Mouse (Mus musculus) neural tube, embryonic 13.5 days (tissue): Measurements from ENCODE around the gene Ltf. TPM values are rescaled to one million over a fixed set of nuclear protein-coding genes. Genes with fewer than 3 reads are reported as not detected.

Experiments
- ATAC-seq: fragments of 200-750 bp; cut with Nextera tagmentation; 2 replicates; pipeline ENCODE4 v1.8.0; 2017; ENCODE audit warnings: low read depth, mild to moderate bottlenecking, moderate TSS enrichment, moderate library complexity
- H3K27ac ChIP-seq: fragments of 300-500 bp; sonication (generic); replicated peaks from 2 replicates; pipeline ENCODE4 v1.5.1; 2015; ENCODE audit warnings: moderate library complexity, mild to moderate bottlenecking, inconsistent platforms
- H3K27me3 ChIP-seq: fragments of 300-500 bp; sonication (generic); 2 replicates; pipeline ENCODE4 v1.6.1; 2015; ENCODE audit warnings: mild to moderate bottlenecking, inconsistent platforms
- H3K36me3 ChIP-seq: fragments of 300-500 bp; sonication (generic); 2 replicates; pipeline ENCODE4 v1.6.1; 2015; ENCODE audit warnings: mild to moderate bottlenecking, inconsistent platforms
- H3K4me1 ChIP-seq: fragments of 300-500 bp; sonication (generic); replicated peaks from 2 replicates; pipeline ENCODE4 v1.6.1; 2015; ENCODE audit warnings: inconsistent platforms
- H3K4me2 ChIP-seq: fragments of 300-500 bp; sonication (generic); 2 replicates; pipeline ENCODE4 v1.6.1; 2015; ENCODE audit warnings: inconsistent platforms, mild to moderate bottlenecking, moderate library complexity
- H3K4me3 ChIP-seq: fragments of 300-500 bp; sonication (generic); 2 replicates; pipeline ENCODE4 v1.5.1; 2015; ENCODE audit warnings: mild to moderate bottlenecking, inconsistent platforms
- H3K9ac ChIP-seq: fragments of 300-500 bp; sonication (generic); 2 replicates; pipeline ENCODE4 v1.6.1; 2015; ENCODE audit warnings: moderate library complexity, mild to moderate bottlenecking, inconsistent platforms
- H3K9me3 ChIP-seq: fragments of 300-500 bp; sonication (generic); 2 replicates; pipeline ENCODE4 v1.6.1; 2016; ENCODE audit warnings: inconsistent platforms
- WGBS: fragments of 180-500 bp; shearing (Covaris S2); methylation state at CpG from one replicate; pipeline ENCODE4 v1.1.7; 2015; 5-methylcytosine and 5-hydroxymethylcytosine counted together
- polyA plus RNA-seq: library from polyadenylated mRNA; unstranded; fragments of >200 nt; fragmentation: Nextera tagmentation; extraction: Ambion mirVana; gene quantifications from 2 replicates; pipeline ENCODE4 v1.2.1, GENCODE M21; 2015

The Ltf gene
- polyA plus RNA-seq, 1 experiment from 2014 or later = 1.1 TPM

DNA sequence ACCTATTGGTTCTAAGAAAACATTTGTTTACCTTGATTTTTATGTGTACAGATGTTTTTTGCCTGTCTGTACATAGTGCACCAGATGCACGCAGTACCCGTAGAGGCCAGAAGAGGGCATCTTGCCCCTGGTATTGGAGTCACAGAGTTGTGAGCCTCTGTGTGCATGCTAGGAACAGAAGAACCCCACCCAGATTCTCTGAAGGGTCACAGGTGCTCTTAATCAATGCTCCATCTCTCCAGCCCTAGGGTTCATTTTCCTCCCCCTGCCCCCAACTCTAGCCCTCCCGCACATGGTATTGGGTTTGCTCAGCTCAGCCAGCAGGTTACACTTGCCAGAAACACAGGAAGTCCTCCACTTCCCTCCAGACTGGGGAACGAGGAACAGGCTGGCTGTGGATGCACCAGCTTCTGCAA is 51.5 kb downstream of the Ltf start:
- no peak overlapping the region for H3K4me3 ChIP-seq
- H3K27me3 ChIP-seq = no peaks in the 10 kb centered on the region
- no peaks in the 10 kb centered on the region for H3K36me3 ChIP-seq
- H3K4me2 ChIP-seq = no peak overlapping the region
- 42% methylated on average over 4 of the region's 4 CpGs for WGBS
- ATAC-seq = no peak
- H3K9me3 ChIP-seq = peaks cover 12% of the 10 kb centered on the region
- H3K4me1 ChIP-seq = peaks cover 6% of the 10 kb centered on the region; the same call in 1 of the 2 replicates
- H3K9ac ChIP-seq = no peak overlapping the region
- no peak overlapping the region for H3K27ac ChIP-seq

DNA sequence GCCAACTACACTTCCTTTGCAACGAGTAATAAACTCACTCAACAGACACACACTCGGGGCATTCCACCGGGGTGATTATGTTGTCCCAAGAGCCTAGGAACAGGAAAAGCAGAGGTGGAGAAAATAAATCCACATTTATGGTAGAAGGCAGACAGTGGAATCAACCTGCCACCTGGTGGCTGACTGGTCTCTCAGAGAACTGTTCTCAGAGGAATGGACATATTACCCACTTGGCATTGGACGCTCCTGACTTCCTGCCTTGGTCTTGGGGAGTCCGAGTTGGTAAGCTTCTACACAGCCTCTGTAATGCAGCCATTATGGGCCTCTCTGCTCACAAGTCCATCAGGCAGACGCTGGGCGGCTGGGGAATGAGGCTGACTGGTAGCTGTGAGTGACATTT is 53.1 kb downstream of the Ltf start:
- H3K27me3 ChIP-seq = no peaks in the 10 kb centered on the region
- H3K9me3 ChIP-seq = peaks cover 12% of the 10 kb centered on the region
- no peak for ATAC-seq
- H3K9ac ChIP-seq = no peak overlapping the region
- no peak overlapping the region for H3K4me3 ChIP-seq
- H3K36me3 ChIP-seq = no peaks in the 10 kb centered on the region
- no peak overlapping the region for H3K27ac ChIP-seq
- peaks cover 6% of the 10 kb centered on the region; the same call in 1 of the 2 replicates for H3K4me1 ChIP-seq
- no peak overlapping the region for H3K4me2 ChIP-seq
- WGBS = 52% methylated on average over 7 of the region's 7 CpGs

DNA sequence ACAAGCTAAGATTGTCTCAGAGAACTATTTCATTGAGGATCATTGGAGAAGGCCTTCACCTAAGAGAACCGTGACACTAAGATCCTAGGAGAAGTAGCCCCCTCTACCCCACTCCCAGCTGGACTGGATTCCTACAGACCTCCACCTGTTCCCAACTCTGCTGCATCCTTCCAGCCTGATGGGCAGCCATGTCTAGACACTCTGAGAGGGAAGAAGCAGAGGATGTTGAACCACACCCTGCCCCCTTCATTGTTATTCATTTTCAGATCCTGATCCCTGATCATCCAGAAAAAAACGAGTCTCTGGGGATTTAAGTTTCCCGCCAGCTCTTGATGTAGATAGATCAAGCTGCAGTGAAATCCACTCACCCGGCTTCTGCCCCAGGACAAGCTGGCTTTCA is 53.9 kb downstream of the Ltf start:
- WGBS = 84% methylated on average over 4 of the region's 4 CpGs
- Histone ChIP-seq H3K27me3 (no peaks in the 10 kb centered on the region), H3K4me3 (no peak overlapping the region), H3K4me1 (peaks cover 6% of the 10 kb centered on the region; the same call in 1 of the 2 replicates), H3K9me3 (peaks cover 12% of the 10 kb centered on the region), H3K4me2 (no peak overlapping the region), H3K36me3 (no peaks in the 10 kb centered on the region), H3K27ac (no peak overlapping the region), H3K9ac (no peak overlapping the region)
- no peak for ATAC-seq

DNA sequence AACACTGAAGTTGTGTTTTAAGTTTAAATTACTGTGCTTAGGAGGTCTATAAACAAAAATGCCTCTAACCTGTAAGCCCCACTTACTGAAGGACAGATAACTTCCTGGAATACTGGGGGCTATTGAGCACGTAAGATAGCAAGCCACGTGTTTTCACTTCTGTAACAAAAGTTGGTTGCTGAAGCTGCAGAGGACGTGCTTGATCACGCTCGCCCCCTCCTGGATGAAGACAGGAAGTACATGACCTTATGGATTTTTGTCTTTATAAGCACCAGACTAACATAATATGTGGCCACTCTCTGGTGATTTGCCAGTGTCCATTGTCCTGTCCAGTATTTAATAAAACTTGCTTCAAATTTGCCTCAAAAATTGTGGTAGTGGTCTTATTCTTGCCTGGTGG is 58.7 kb downstream of the Ltf start:
- H3K27ac ChIP-seq = no peak overlapping the region
- H3K4me1 ChIP-seq = no peaks in the 10 kb centered on the region
- H3K4me2 ChIP-seq = no peak overlapping the region
- no peak overlapping the region for H3K9ac ChIP-seq
- no peak for ATAC-seq
- peaks cover 12% of the 10 kb centered on the region for H3K9me3 ChIP-seq
- WGBS = 63% methylated on average over 5 of the region's 5 CpGs
- no peaks in the 10 kb centered on the region for H3K27me3 ChIP-seq
- no peaks in the 10 kb centered on the region for H3K36me3 ChIP-seq
- no peak overlapping the region for H3K4me3 ChIP-seq

DNA sequence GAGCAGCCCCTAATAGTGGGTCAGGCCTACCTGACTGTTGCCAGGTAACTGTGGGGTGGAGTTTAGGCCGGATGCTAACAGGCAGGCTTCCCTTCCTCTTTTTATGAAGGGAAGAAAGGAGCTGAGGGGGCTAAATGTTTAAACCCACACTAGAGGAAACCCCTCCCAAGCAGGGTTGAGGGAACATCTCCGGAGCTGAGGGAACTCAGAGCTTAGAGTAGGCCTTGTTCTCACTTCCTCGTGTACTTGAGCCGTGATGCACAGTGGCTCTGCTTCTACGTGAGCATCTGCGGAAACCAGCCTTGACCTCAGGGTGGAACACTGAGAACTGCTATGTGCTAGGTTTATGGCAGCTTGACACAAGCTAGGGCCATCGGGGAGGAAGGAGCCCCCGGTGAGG is 61.7 kb downstream of the Ltf start:
- Histone ChIP-seq H3K4me2 (no peak overlapping the region), H3K9me3 (no peaks in the 10 kb centered on the region), H3K4me1 (no peaks in the 10 kb centered on the region), H3K9ac (no peak overlapping the region), H3K36me3 (no peaks in the 10 kb centered on the region), H3K4me3 (no peak overlapping the region), H3K27me3 (no peaks in the 10 kb centered on the region), H3K27ac (no peak overlapping the region)
- 92% methylated on average over 8 of the region's 8 CpGs for WGBS
- ATAC-seq = no peak

DNA sequence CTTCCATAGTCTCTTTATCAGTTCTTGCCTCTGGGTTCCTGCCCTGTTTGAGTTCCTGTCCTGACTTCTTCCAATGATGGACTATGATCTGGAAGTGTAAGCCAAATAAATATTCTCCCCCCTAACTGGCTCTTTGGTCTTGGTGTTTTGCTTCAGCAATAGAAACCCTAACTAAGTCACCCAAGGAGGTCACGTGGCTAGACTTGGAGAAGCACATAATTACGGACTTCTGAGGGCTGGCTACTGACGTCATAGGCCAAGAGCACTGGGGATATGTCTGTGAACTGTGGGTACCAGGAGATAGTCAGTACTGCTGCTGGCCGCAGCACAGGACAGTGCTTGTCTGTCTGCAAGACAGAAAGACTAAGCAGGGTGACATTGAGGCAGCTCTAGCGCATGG is 62.7 kb downstream of the Ltf start:
- no peak overlapping the region for H3K4me2 ChIP-seq
- H3K4me1 ChIP-seq = no peaks in the 10 kb centered on the region
- H3K27me3 ChIP-seq = no peaks in the 10 kb centered on the region
- H3K9ac ChIP-seq = no peak overlapping the region
- H3K36me3 ChIP-seq = no peaks in the 10 kb centered on the region
- WGBS = 83% methylated on average over 5 of the region's 5 CpGs
- H3K9me3 ChIP-seq = no peaks in the 10 kb centered on the region
- H3K27ac ChIP-seq = no peak overlapping the region
- no peak for ATAC-seq
- no peak overlapping the region for H3K4me3 ChIP-seq

DNA sequence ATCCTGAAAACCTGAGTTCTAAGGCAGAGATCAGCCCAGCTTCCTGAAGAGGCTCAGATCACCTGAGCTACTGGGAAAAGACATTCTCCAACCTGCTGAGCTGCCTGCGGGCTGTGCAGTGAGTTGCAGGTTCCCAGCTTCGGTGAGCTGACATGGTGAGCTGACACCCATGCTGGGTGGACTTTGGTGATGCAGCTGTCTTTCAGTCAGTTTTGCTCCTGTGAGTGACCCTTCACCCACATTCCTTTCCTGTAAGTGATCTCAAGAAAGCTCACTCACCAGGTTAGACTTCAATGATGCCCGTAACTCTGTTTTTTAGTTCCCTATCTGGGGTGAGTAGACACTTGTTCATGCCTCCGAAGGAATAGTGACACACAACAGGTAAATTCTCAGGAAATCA is 66.3 kb downstream of the Ltf start:
- Histone ChIP-seq H3K4me1 (peaks cover 14% of the 10 kb centered on the region), H3K27ac (no peak overlapping the region), H3K4me2 (no peak overlapping the region), H3K4me3 (no peak overlapping the region), H3K27me3 (no peaks in the 10 kb centered on the region), H3K36me3 (no peaks in the 10 kb centered on the region), H3K9ac (no peak overlapping the region), H3K9me3 (no peaks in the 10 kb centered on the region)
- 61% methylated on average over 4 of the region's 4 CpGs for WGBS
- ATAC-seq = no peak

DNA sequence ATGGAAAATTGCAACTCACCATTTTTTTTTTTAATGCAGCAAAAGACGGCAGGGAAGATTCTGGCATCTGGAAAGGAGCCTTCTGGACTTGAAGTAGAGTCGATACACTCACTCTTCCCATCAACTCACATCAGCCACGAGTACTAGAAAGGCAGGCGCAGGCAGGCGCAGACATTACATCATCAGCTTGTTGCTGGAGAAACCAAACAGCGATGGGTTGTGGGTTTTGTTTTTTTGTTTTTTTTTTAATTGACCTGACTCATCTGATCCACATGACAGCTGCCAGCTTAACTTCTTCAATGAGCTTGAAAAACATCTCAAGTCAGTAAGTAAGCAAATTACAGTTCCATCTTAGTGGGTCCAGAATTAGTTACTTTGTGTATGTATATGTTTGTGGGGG is 67.1 kb downstream of the Ltf start:
- peaks cover 14% of the 10 kb centered on the region for H3K4me1 ChIP-seq
- H3K9me3 ChIP-seq = no peaks in the 10 kb centered on the region
- no peak overlapping the region for H3K4me2 ChIP-seq
- H3K9ac ChIP-seq = no peak overlapping the region
- no peak overlapping the region for H3K4me3 ChIP-seq
- no peak overlapping the region for H3K27ac ChIP-seq
- no peaks in the 10 kb centered on the region for H3K36me3 ChIP-seq
- no peaks in the 10 kb centered on the region for H3K27me3 ChIP-seq
- no peak for ATAC-seq
- 78% methylated on average over 6 of the region's 6 CpGs for WGBS

DNA sequence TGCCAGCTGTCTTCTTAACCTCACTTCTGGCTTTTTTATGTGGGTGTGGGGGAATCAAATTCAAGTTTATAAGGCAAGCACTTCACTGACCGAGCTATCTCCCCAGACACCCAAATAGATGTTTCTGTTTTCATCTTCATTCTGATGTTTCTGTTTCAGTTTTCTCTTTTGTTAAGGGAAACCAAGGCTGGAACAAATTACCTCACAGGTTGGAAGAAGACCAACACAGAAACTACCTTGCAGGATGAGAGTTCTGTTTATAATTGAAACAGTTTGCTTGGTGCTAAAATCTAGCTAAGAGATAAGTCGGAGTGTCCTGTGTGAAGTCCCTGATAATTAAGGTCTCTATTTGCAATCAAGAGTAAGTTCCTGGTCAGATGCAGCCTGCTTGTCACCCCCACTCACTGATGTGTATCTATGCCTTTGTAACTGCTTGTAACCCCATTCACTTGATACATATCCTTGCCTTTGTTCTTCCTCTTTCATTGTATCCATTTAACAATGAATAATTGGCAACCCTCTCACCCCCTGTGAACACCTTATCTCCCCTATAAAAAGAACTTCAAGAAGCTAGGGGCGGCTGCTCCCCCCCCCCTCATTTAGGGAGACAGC is 68.0 kb downstream of the Ltf start:
- H3K9ac ChIP-seq = no peak overlapping the region
- no peak overlapping the region for H3K27ac ChIP-seq
- H3K36me3 ChIP-seq = no peaks in the 10 kb centered on the region
- peaks cover 14% of the 10 kb centered on the region for H3K4me1 ChIP-seq
- H3K4me3 ChIP-seq = no peak overlapping the region
- H3K4me2 ChIP-seq = no peak overlapping the region
- H3K27me3 ChIP-seq = no peaks in the 10 kb centered on the region
- H3K9me3 ChIP-seq = no peaks in the 10 kb centered on the region
- ATAC-seq = no peak
- WGBS = 27% methylated on average over 3 of the region's 3 CpGs

DNA sequence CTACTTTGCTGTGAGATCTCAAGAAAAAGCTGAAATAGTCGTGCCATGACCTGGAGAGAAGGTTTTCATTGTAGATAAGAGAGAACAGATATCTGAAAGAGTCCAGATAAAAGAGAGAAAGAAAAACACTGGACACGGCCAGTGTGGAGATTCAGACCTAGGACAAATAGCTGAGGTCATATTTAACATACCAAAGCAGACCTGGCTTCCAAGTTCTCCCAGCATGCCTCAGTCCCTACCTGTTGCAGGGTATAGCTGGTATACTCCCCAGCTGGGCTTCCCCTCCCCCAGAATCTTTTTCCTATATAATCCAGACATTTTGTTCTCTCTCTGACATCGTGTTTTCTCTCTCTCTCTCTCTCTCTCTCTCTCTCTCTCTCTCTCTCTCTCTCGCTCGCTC is 68.9 kb downstream of the Ltf start:
- 19% methylated on average over 5 of the region's 5 CpGs for WGBS
- H3K27ac ChIP-seq = no peak overlapping the region
- no peak overlapping the region for H3K4me2 ChIP-seq
- ATAC-seq = no peak
- peaks cover 14% of the 10 kb centered on the region for H3K4me1 ChIP-seq
- no peaks in the 10 kb centered on the region for H3K27me3 ChIP-seq
- no peak overlapping the region for H3K9ac ChIP-seq
- no peak overlapping the region for H3K4me3 ChIP-seq
- H3K9me3 ChIP-seq = no peaks in the 10 kb centered on the region
- H3K36me3 ChIP-seq = no peaks in the 10 kb centered on the region

DNA sequence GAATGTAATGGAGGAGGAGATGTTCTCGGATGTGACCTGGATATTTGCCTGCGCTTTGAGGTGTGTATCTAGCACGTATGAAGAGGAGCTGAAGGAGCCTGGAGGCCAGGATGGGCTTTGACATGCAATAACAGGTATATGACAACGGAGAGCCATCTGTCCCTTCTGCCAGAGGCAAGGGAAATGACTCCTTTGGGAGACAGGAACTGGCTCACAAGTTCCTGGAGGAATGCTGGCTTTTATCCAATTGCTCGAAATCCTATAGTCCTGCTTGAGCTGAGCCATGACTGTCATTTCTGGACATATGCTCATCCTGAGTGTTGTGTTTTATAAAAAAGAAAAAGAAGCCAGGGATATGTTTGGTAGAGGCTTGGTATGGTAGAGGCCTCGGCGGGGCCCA is 69.8 kb downstream of the Ltf start:
- no peaks in the 10 kb centered on the region for H3K36me3 ChIP-seq
- H3K9ac ChIP-seq = no peak overlapping the region
- no peak overlapping the region for H3K4me2 ChIP-seq
- WGBS = 23% methylated on average over 7 of the region's 7 CpGs
- peaks cover 14% of the 10 kb centered on the region for H3K4me1 ChIP-seq
- no peaks in the 10 kb centered on the region for H3K9me3 ChIP-seq
- no peak overlapping the region for H3K27ac ChIP-seq
- H3K27me3 ChIP-seq = no peaks in the 10 kb centered on the region
- H3K4me3 ChIP-seq = no peak overlapping the region
- peak; percentile 19; the same call in 1 of the 2 replicates for ATAC-seq
